Mouse (Mus musculus) erythroid progenitor cell, adult 5-6 weeks (primary cell): ENCODE data around the gene Nupr1l. TPM values are rescaled to one million over a fixed set of nuclear protein-coding genes. Genes with fewer than 3 reads are reported as not detected.
"Not testable (repeated sequence)": the region's sequence is repeated elsewhere in the genome, so short reads cannot be mapped to it uniquely, and the experiment has no call there.

Experiments used
- ATAC-seq: replicated peaks from 2 replicates; pipeline ENCODE4 v1.8.0; 2016; ENCODE audit warnings: moderate number of reproducible peaks, mild to moderate bottlenecking, moderate TSS enrichment, inconsistent platforms; ENCODE audit not compliant: poor library complexity, low FRiP score, severe bottlenecking
- total RNA-seq, 2 experiments: library from RNA; stranded (forward) in 1 of 2; stranded (reverse) in 1 of 2; fragments of 150-400 nt in 1 of 2; fragments of 186-747, 209-891 nt in 1 of 2; gene quantifications; 2 replicates each; pipeline versions ENCODE4 v1.2.3 to v1.2.4; 2015 to 2017; ENCODE audit warnings: low replicate concordance in 2 of 2

The Nupr1l gene
- total RNA-seq, 2 experiments from 2014 or later, result not detected

DNA sequence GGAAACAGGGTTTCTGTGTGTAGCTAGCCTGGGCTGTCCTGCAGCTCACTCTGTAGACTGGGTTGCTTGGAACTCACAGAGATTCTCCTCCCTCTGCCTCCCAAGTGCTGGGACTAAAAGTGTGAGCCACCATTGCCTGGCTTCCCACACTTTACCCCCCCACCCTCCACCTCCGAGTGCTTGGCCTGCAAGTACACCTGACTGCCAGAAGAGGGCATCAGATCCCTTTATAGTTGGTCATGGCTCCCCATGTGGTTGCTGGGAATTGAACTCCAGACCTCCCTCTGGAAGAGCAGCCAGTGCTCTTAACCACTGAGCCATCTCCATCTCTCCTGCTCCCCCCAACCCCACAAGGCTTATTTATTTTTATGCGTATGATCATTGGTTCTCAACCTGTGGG, 5.7 kb downstream of the Nupr1l start:
- ATAC-seq, result peak; percentile 77

- not testable (repeated sequence) for ATAC-seq
Observed at GRCm38 (mm10) chr5:129915491-129915890, 7.2 kb downstream of the Nupr1l start.

- no peak for ATAC-seq
Observed at GRCm38 (mm10) chr5:129918065-129918651, 9.8 kb downstream of the Nupr1l start.

DNA sequence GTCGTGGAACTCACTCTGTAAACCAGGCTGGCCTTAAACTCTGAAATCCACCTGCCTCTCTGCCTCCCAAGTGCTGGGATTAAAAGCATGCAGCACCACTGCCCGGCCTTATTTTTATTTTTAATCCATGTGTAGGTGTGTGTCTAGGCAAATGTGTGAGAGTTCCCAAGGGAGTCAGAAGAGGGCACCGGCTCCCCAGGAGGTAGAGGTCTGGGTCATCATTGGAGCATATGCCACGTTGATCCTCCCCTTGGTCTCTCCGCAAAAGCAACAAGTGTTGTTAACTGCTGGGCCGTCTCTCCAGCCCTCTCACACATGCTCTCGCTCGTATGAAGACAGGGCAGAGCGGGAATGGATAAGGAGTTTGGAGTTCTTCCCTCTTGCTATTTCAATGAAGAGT, 10.4 kb downstream of the Nupr1l start:
- ATAC-seq, result no peak

DNA sequence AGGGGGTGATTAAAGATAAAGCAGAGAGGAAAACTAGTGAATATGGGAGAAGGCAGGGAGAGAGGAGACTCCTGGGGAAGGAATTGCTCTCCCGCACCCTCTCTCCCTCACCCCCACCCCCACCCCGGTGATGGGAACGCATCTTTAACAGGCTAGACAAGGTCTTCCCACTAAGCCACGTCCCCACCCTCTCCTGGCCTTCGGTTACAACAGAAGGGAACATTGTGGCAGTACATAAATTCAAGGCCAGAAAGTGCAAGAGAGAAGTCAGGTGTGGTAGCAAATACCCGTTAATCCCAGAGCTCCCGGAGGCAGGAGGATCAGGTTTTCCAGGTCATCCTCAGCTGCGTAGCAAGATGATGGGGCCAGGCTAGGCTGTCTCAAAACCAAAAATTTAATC, 11.0 kb downstream of the Nupr1l start:
- ATAC-seq, result no peak

GRCm38 (mm10) chr5:129921972-129922371, 13.6 kb downstream of the Nupr1l start:
- ATAC-seq, result no peak

GRCm38 (mm10) chr5:129924820-129925452, 16.6 kb downstream of the Nupr1l start:
- ATAC-seq, result no peak

- ATAC-seq, result no peak
Observed at GRCm38 (mm10) chr5:129925933-129926332, 17.6 kb downstream of the Nupr1l start.

GRCm38 (mm10) chr5:129929924-129930855, 21.9 kb downstream of the Nupr1l start:
- no peak for ATAC-seq

- ATAC-seq, result no peak
Observed at GRCm38 (mm10) chr5:129936941-129937340, 28.6 kb downstream of the Nupr1l start.

DNA sequence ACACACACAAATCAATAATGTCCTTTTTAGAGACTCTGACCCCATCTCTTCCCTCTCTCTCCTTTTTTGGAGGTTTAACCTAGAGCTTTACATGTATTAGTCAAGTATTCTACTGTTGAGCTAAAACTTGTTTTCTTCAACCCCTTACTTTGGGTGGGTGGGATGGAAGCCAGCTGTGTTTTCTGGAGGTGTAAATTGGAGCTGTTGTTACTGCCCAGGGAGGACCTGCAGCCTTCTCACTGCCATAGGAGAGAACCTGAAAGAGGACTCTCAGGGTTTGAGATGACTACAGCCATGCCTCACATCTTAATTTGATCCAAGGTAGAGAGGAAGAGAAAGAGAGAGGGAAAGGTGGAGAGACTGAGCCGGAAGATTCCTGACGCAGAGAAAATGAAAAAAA, 31.9 kb downstream of the Nupr1l start:
- no peak for ATAC-seq

GRCm38 (mm10) chr5:129940736-129941494, 32.6 kb downstream of the Nupr1l start:
- ATAC-seq, result peak; percentile 50

DNA sequence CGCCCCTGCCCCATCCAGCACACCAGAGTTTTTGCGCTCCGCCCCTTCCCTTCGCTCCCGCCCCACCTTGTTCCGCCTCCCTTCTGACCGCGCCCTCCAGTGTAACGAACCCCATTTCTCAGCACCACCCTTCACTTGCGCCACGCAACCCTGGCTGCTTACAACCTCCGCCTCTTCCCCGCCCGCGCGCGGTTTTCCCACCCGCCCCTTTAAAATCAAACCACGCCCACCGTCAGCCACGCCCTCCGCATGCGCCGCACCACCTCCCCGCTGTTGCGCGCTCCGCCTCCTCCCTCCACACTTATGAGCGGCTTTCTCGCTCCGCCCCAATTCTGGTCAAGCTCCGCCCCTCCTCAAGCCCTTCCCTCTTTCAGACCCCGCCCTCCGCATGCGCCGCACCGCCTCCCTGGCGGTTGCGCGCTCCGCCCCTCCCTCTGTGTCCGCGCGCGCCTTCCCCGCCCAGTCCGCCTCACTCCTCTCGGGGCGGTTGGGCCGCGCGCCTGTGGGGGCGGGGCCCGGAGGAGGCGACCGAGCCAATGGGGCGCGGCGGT, 33.2 kb downstream of the Nupr1l start, which contains the start of gene Vkorc1l1:
TSS of gene Vkorc1l1 (plus strand) at position 476 of the 551 bp plus-strand sequence.
- peak; percentile 85 for ATAC-seq

- peak; percentile 12 for ATAC-seq
Observed at GRCm38 (mm10) chr5:129942073-129942939, 34.0 kb downstream of the Nupr1l start.

DNA sequence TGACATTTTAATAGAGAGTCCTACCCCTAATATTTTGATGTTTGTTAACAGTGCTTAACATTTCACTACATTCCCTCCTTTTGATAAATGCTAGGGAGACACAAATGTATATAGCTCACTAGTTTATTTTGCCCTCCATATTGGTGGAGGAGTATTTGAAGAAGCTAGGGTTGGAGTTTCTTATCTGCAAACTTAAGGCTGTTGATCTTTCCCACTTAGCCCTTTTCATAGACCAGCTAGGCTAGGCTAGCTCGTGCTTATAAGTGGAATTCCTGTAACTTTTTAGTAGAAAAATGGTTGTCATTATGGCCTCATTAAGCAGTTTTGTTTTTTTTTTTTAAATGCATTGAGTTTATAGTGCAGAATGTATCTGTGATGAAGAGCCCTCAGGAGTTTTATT, 35.1 kb downstream of the Nupr1l start:
- ATAC-seq, result no peak

GRCm38 (mm10) chr5:129947528-129948033, 39.2 kb downstream of the Nupr1l start:
- ATAC-seq, result no peak

- no peak for ATAC-seq
Observed at GRCm38 (mm10) chr5:129952143-129952542, 43.8 kb downstream of the Nupr1l start.

GRCm38 (mm10) chr5:129954473-129955254, 46.3 kb downstream of the Nupr1l start:
- peak; percentile 58 for ATAC-seq
